Mouse (Mus musculus) C2C12 (cell line): ENCODE data around the gene Cxcr2.

Experiments
- CTCF ChIP-seq: IDR thresholded peaks from one replicate; pipeline ENCODE4 v1.5.1; 2011; ENCODE audit not compliant: control insufficient read depth, insufficient read depth, insufficient read length
- MAX ChIP-seq: IDR thresholded peaks from one replicate; pipeline ENCODE4 v1.6.1; 2011; ENCODE audit warnings: mild to moderate bottlenecking, control low read depth
- MYOG ChIP-seq: IDR thresholded peaks from one replicate; pipeline ENCODE4 v1.6.1; 2011; ENCODE audit not compliant: control insufficient read depth, insufficient read length; ENCODE audit errors: extremely low read depth

DNA sequence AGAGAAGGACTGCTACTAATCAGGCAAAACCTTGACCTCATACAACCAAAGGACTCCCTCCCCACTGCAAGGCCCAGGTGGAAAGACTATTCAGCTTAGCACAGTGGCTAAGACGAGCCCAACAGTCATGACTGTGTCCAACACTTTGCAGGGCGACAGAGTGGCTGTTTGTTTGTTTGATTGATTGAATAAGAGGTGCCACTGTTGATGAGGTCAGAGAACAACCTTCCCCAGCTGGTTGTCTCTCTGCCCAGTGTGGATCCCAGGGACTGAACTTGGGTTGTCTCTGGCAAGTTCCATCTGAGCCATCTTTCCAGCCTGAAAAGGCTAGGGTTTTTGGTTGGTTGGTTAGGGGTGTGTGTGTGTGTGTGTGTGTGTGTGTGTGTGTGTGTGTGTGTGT, 44.1 kb upstream of the Cxcr2 start:
- TF ChIP-seq CTCF (no peak), MAX (no peak), MYOG (no peak)
